Mouse (Mus musculus) right cerebral cortex, postnatal 4 days (tissue): ENCODE results near the gene Slc23a4.
A peak's percentile ranks its signal among the peaks of the same experiment; 100 is the strongest.

ENCODE experiments used
- DNase-seq: peaks from one replicate; pipeline ENCODE4 v3.0.0-alpha.2; 2022

Gene Slc23a4

DNA sequence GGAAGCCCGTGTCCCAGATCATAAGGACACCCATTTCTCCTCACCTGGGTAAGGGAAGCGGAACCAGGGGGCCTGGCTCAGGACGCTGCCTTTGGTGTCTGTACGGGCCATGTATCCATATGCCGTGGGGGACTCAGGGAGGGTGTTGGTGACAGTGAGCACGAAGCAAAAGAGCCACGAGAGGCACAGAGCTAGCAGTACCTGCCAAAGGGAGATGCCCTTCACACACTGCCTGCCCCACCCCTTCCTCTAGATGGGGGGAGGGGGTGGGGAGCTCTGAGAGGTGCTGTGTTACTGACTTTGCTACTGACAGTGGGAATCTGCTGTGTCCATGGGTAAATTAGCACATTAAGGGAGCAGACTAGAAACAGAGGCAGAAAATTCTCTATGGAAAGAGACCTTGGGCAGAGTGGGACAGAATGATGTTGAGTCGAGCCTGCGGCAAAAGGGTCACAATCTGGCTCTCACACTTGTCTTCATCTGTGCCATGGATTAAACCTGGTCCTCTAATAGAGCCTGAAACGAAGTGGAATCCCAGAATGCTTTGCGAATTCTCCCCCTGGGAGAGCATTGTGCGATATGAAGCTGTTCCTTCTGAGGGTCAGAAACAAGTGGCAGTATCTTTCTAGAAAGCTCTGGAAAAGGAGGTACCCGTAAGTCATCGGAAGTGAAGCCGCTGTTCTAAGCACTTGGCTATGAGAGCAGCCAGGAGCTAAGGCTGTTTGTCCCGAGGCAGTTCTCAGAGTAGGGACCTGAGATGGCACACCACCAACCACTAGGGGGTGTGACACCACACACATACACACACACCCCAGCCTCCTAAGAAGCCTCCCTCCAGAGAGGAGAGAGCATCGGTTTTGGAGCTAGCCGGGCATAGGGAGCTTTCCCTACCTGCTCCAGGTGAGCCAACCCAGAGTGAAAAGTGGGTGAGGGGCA, 33.0 kb downstream of the Slc23a4 start:
- no peak for DNase-seq

DNA sequence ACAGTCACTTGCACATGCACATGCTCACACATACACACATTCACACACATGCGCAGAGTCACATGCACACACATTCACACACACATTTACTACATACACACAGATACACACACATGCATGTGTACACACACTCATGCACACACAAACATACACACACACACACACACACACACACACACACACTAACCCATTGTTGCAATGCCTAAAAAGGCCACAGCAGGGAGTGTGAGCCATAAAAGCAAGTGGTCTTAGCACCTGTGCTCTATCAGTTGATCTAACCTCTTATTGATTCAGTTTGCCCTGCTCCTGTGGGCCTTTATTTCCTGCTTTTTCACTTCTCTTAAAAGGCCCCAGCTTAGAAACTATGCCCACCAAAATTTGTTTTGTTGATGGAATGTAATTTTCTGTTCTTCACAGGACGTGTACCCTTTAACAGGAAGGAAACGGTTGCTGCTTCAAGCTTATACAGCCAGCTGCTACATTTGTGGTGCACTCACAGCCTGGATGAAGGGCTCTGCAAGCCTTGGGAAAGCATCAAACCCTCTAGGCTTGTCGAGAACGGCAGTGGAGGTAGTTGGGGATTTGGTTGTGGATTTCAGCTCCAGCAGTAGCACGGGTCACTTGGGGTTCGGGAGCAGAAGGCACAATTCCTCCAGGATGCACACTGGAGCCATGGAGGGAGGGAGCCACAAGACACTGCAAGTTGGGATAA, 36.1 kb downstream of the Slc23a4 start:
- no peak for DNase-seq

DNA sequence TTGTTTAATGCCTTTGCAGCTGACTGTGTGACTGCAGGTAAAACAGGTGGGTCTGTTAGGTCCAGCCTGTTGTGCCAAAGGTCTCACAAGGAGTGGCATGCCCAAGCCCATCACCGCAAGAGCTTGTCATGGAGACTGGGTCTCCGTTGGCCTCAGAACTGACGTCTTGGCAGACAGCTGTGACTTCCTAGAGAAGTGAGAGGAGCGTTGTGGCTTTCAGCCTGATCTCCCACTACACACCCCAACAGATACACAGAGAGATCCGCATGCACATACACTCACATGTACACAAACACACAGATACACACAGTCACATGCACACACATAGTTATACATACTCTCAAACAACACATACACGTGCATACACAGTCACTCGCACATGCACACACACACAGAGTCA, 36.7 kb downstream of the Slc23a4 start:
- no peak for DNase-seq

DNA sequence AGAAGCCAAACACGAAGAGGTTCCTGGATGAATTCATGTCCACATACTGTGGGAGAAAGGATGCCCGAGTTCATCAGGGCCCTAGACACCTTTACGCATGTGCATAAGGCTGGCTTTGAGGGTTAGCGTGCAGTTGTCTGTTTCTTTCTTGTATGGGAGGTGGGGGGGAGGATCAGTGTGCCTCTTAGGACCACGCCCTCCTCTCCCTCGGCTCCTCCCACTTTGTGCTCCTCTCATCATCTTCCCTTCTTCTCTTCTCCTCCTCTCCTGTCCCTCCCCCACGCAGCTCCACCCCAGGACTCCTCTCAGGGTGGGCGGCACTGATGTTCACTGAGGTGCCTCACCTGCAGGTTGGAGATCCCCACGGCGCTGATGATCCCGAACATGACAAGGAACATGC, 39.7 kb downstream of the Slc23a4 start:
- DNase-seq = no peak

DNA sequence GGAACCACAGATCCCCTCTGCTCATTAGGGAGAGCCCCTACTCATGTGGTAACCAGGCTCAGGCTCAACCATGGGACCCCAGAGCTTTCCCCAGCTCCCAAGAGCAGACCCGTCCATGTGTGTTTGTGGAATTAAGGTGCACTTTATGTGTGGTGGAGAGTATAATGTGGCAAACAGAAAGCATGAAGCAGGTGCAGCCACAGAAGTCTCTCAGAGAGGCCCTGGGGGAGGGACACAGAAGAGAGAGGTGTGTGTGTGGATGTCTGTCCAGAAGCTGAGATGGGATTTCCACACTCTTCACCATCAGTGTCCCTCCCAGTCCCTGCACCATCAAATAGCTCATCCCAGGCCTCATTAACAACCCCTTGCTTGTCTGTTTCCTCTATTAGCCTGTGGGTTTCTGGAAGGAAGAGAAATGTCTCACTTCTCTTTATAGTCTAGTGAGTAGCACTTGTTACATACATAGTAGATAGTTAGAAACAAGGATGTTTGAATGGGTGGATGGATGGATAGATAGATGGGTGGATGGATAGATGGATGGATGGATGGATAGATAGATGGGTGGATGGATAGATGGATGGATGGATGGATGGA, 41.6 kb downstream of the Slc23a4 start:
- no peak for DNase-seq

DNA sequence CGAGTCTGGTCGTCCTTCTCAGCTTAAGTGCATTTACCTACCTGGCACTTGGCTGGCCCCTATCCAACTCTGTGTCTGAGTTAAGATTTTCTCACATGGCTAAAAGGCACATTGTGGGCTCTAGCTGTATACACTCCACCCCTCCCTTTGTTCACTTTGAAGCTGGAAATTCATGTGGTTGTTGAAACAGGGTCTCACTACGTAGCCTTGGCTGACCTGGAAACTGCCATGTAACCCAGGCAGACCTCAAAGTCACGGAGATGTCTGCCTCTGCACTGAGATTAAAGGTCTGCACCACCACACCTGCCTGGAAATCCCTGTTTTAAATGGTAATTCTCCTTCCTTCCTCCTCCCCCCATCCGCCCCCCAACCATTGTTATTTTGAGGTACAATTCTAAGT, 44.7 kb downstream of the Slc23a4 start:
- no peak for DNase-seq

DNA sequence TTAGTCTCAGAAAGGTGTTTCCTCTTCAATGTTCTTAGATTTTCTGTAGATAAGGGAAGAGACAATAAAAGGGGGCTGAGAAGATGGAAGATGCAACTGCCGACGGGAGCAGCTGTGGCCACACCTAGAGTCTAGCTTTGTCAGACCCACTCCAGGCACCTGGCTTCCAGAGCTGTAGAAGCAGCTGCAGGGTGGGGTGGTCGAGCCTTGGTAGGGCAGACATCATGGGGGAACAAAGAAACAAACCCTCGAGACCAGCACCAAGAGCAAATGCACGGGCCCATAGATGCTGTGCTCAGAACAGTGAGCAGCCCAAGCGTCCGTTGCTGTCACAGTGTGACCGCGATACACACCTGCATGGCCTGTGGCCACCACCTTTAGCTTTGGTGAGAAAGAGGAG, 45.8 kb downstream of the Slc23a4 start:
- DNase-seq = no peak

DNA sequence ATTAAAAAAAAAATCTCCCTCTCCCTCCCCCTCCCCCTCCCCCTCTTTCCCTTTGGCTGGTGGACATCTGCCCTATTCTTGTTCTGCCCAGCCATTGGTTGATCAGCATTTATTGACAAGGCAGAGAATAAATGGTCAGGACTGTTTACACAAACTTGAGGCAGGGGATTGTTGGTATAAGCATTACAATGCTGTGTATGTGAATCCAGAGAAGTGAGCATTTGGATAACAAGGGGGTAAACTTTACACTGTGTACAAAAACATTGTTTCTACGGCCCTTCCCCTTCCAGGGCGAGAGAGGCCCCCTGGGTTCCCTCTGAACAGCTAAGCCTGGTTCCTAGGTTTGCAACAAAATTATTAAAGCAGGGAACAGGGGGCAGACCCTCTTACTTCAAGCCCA, 46.7 kb downstream of the Slc23a4 start:
- no peak for DNase-seq

DNA sequence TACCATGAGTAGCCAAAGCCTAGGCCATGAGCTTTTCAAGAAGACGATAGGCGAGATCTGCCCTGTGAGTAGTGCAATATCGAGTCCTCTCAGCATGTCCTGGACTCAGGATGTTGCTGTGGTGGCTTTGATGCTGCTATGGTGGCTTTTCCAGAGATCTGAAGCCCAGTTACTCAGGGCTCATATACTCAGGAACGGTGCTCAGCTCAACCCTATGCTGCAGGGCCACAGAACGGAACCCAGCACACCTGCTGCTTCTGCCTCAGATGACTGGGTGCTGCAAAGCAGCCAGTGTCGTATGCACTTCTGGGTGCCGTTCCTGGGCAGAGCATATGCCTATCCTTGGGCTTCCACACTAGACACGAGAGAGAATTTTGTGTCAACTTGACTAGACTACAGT, 48.8 kb downstream of the Slc23a4 start:
- DNase-seq = no peak

DNA sequence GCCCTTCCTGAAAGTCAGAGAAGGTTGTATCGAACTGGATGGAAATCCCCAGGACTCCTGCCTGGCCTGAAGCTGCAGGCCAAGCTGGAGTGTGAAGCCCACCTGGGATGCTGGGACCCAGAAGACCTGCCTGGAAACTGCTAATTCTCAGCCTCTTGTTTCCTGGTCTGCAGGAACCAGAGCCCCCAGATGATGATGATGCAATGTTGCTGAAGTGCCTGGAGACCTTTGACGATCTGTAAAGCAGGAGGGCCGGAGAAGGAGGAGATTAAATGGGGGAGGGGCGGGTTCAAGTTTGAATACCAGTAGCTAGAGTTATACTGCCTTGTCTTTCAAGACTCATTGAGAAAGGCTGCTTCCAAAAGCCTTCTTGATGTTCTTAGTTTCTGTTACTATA, 49.3 kb downstream of the Slc23a4 start:
- DNase-seq = no peak

DNA sequence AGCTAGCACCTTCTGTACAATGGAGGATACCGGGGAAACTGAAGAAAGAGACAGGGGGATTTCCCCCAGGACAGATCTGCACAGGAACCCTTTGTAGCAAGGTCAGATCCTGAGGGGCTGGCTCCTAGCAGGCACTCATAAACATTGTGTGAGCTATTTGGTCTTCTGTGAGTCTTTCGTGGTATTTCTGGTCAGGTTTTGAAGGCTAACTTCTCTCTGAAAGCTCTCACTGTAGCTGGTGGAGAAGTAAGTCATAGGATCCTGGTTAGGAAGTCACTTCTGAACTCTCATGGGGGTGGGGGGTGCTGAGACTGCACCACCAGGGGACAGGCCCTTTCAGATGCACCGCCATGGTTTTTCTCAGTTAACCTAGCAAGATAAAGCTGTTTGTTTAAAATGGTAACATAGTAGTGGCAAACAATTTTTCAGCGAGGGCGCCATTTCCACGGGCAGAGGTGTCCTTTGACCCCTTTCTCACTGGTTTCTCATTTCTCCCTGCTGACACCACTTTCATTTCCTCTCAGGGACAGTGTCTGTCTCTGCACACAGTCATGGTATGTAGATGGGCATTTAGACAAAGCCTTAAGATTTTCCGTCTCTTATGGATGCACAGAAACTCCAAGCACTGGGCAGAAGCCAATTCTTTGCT, 49.8 kb downstream of the Slc23a4 start:
- DNase-seq = no peak

DNA sequence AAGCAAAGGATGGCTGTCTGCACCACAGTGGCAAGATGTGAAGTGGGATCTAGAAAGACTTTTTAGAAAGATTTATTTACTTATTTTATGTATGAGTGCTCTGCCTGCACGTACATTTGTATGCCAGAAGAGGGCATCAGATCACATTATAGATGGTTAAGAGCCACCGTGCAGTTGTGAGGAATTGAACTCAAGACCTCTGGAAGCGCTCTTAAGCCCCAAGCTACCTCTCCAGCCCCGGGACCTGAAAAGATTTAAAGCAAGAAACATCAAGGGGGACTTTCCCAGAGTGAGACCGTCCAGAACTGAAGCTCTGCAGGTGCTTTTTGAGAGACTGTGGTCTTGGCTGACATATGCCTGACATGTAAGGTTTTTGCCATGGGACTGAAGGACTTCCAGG, 51.5 kb downstream of the Slc23a4 start:
- DNase-seq = no peak

DNA sequence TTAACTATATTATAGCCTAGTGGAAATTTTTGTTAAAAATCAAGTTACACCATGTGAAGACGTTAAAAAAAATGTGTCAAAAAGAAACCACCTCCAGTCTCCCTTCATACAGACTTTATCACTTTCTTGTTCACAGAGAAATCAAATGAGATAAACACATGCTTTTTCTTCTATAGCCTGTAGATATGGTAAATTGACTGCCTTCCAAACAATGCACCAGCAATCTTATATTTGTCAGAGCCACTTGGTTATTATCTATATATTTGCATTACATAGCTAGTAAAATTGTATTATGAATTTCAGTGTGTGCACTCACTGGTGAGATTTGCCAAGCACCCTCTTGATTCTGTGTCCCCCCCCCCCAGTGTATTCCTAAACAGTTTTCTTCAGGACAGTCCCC, 55.6 kb downstream of the Slc23a4 start:
- no peak for DNase-seq

DNA sequence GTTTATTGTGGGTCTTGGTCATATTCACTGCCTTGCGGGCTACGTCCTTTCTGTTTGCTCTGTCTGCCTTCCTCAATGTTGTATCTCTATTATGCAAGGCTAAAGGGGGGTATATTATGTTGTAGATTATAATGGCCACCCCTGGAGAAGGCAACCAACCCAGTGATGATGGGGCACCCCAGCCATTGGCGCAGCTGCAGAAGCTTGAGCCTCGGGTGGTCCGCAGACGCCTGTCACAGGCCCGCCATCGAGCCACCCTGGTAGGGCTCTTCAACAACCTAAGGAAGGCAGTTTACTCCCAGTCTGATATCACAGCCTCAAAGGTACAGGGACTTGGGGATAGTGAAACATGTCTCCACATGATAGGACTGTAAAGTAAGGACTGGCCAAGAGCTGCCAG, 60.6 kb downstream of the Slc23a4 start:
- DNase-seq = no peak

DNA sequence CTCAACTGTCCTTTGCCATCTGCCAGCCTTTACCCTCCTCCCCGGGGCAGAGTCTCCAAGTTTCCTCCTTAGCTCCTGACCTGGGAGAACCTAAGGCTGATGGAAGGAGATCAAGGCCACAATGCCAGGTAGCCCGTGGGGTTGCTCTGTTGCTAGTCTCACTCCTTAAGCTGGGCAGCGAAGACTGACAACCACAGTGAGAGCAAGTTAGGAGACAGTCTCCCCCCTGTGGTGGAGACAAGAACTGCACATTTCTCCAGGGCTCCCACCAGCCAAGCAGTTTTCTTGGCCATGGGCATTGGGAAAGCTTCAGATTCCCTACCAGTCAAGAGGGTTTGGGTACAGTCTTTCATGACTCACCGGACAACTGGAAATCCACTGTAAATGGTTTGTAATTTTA, 61.0 kb downstream of the Slc23a4 start:
- DNase-seq = peak; percentile 64

DNA sequence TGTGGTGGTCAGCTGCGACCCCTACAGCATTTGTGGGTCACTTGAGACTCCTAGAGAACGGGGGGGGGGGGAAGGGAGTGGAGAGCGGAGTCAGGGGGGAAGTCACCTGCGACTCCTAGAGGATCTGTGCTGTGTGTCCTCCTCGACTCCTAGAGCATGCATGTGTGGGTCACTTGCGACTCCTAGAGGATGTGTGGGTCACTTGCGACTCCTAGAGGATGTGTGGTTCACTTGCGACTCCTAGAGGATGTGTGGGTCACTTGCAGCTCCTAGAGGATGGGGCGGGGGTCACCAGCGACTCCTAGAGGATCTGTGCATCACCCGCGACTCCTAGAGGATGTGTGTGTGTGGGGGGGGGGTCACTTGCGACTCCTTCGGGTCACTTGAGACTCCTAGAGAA, 66.3 kb downstream of the Slc23a4 start:
- no peak for DNase-seq

DNA sequence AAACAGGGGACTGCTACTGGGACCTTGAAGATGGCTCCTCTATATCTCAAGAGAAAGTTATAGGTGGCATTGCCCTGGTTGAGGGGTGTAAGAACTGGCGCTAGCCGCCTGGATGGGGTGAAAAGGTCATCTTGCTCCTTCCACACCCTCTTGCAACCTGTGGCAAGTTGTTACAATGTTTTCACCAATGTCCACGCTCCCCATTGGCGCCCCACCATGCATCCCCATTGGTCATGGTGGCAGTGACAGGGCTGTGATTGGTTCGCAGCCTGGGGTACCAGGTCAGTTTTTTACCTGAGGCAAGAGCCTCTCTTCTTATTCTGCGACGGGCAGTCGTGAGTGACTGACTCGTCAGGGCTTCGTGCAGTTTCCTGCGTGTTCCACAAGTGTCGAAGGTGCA, 67.6 kb downstream of the Slc23a4 start:
- DNase-seq = no peak

DNA sequence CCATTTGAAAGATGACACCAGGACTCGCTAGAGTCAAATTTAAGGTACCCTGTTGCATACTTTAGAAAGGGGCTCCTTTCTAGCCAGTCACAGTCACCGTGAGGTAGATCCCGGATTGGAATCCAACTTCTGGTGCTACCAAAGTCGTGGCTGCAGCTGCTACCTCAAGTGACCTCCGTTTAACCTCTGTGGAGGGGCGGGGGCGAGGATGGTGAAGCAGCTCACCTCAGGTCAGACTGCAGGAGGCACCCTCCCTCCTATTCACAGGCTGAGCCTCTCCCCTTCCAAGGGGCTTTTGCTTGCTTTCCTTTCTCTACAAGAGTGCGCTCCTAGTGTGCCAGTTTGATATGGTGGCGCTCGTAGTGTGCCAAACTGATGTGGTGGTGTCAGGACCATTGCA, 68.2 kb downstream of the Slc23a4 start, which contains the start of gene Stra8:
Gene Stra8, plus strand, starts transcription at position 208 of the 400 bp plus-strand sequence.
- no peak for DNase-seq

DNA sequence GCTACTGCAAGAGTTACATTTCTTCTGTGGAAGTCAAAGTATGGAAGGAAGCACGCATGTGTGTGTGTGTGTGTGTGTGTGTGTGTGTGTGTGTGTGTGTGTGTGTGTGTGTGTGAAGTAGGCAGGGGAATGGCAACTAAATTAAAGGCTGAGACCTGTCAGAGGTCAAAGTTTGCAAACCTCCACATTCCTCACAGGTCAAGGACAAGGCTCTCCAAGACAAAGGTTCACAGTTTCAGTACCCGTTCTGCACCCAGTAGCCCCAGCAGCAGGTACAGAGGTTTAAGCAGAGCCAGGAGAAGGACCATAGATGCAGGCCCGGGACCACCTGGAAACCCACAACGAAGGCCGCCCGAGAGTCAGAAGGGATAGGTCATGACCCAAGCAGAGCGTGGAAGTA, 69.1 kb downstream of the Slc23a4 start:
- no peak for DNase-seq

DNA sequence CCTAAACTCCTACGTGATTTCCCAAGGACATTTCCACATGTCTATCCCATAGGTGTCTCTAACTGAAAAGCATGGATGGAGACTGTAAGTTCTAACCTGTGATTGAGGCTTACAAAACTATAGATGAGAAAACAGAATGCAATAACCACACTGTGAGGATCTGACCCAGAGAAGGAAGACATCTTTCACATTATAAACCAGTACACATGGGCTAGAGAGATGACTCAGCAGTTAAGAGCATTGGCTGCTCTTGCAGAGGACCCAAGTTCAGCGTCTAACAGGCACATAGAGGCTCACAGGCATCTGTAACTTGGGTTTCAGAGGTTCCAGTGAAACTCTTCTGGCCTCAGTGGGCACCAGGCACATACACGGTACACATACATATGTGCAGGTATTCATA, 73.7 kb downstream of the Slc23a4 start:
- DNase-seq = no peak

DNA sequence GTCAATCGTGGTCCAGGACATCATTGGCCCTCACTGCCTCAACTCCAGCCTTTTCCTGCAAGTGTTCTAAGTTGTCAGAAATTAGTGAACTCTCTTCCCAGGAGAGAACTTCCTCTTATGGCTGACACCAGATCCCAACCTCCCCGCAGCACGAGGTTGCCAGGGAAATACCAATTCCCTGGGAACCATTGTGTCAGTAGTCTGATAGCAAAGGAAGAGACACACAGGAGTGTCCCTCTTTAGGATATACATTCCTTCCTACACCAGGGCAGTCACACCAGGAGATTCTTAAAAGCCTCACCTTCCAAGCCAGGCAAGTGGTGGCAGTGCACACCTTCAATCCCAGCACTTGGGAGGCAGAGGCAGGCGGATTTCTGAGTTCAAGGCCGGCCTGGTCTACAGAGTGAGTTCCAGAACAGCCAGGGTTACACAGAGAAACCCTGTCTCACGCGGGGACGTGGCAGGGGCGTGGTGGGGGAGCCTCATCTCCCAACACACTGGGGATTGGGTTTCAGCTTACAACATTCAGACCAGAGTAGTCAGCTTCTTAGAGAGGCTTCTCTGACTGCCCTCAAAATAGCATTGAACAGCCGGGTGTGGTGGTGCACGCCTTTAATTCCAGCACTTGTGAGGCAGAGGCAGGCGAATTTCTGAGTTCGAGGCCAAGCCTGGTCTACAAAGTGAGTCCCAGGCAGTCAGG, 74.7 kb downstream of the Slc23a4 start:
- no peak for DNase-seq

DNA sequence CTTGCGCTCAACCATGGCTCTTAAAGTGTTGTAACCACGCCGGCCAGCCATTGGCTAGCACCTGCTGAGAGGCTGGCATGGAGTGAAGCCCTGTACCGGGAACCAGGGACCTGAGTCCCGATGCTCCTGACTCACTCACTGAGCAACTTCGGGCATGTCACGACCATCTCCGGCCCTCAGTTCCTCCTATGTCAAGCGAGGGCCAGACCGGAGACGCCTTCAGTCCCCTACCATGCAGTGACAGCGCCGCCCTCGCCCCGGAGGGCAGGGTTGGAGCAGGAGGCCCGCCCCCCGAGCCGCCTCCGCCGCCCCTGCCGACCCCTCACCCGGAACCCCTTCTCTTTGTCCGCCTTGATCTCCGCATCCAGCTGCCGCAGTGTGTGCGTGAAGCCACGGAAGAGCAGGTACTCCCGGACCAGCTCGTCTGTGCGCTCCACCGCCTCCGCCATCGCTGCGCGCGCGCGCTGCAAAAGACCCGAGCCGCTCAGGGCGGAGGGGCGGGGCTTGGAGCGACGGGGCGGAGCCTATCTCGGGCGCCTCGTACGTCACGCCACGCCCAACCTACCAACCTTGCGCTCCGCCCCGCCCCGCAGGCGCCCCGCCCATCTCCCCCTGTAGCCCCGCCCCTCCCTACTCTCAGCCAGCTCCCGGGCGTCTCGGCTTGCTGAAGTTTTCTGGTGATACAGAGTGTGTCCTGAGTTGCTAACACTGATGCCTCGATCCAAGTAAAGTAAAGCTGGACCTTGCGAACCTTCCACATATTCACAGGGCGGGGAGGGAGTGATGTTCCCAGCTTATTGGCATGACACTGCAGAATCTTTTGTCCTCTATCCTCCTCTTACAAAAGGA, 77.6 kb downstream of the Slc23a4 start, which contains the start of gene Wdr91:
Gene Wdr91, minus strand, starts transcription at position 506 of the 849 bp plus-strand sequence.
- DNase-seq = peak; percentile 94
